Mouse (Mus musculus) MEL (cell line): Measurements from ENCODE around the gene Igf2bp3. TPM values are rescaled to one million over a fixed set of nuclear protein-coding genes. Genes with fewer than 3 reads are reported as not detected.

Experiments used
- DNase-seq: peaks from one replicate; pipeline ENCODE4 v3.0.0; 2011; ENCODE audit warnings: low read depth, low spot score
- H3K27ac ChIP-seq: 2 replicates; pipeline ENCODE4 v1.5.1; 2012; ENCODE audit warnings: low read depth, mild to moderate bottlenecking, control low read depth, low read length, moderate library complexity; ENCODE audit not compliant: control insufficient read depth
- H3K27me3 ChIP-seq, 2 experiments: fragments of 150-350 bp in 1 of 2; sonication (generic) in 1 of 2; 2 replicates each; pipeline ENCODE4 v1.6.1; 2012; ENCODE audit warnings: low read length in 2 of 2, mild to moderate bottlenecking in 2 of 2, improper control_type of control experiment in 1 of 2, moderate library complexity in 1 of 2; ENCODE audit not compliant: insufficient read depth in 2 of 2, control insufficient read depth in 1 of 2
- H3K36me3 ChIP-seq, 2 experiments: 2 replicates each; pipeline ENCODE4 v1.6.1; 2012 to 2014; ENCODE audit warnings: low read length in 2 of 2, improper control_type of control experiment in 1 of 2, inconsistent platforms in 1 of 2, mild to moderate bottlenecking in 1 of 2; ENCODE audit not compliant: insufficient read depth in 2 of 2, control insufficient read depth in 1 of 2
- H3K4me1 ChIP-seq, 2 experiments: fragments of 150-350 bp in 1 of 2; sonication (generic) in 1 of 2; 2 replicates each; pipeline ENCODE4 v1.6.1; 2012; ENCODE audit warnings: low read length in 2 of 2, improper control_type of control experiment in 1 of 2, mild to moderate bottlenecking in 1 of 2; ENCODE audit not compliant: insufficient read depth in 2 of 2, control insufficient read depth in 1 of 2
- H3K4me3 ChIP-seq, 2 experiments: fragments of 150-350 bp in 1 of 2; sonication (generic) in 1 of 2; 2 replicates each; pipeline ENCODE4 v1.5.1; 2012; ENCODE audit warnings: low read depth in 2 of 2, low read length in 2 of 2, mild to moderate bottlenecking in 2 of 2, moderate library complexity in 2 of 2, control low read depth in 1 of 2, improper control_type of control experiment in 1 of 2; ENCODE audit not compliant: control insufficient read depth in 1 of 2, insufficient read depth in 1 of 2
- H3K79me2 ChIP-seq: 2 replicates; pipeline ENCODE4 v1.6.1; 2012; ENCODE audit warnings: mild to moderate bottlenecking, low read length, moderate library complexity; ENCODE audit not compliant: control insufficient read depth, poor library complexity, insufficient read depth
- H3K9ac ChIP-seq: 2 replicates; pipeline ENCODE4 v1.6.1; 2012; ENCODE audit warnings: low read depth, mild to moderate bottlenecking, control low read depth, low read length, moderate library complexity; ENCODE audit not compliant: control insufficient read depth, poor library complexity, severe bottlenecking
- H3K9me3 ChIP-seq: fragments of 150-350 bp; sonication (generic); replicated peaks from 2 replicates; pipeline ENCODE4 v1.6.1; 2012; ENCODE audit warnings: mild to moderate bottlenecking, low read length, improper control_type of control experiment, moderate library complexity; ENCODE audit not compliant: insufficient read depth
- CTCF ChIP-seq, 3 experiments: IDR thresholded peaks in 2 of 3; conservative IDR thresholded peaks in 1 of 3; 2 replicates each; pipeline ENCODE4 v1.5.1; 2011 to 2012; ENCODE audit warnings: low read length in 3 of 3, low read depth in 2 of 3, mild to moderate bottlenecking in 2 of 3, improper control_type of control experiment in 1 of 3, inconsistent platforms in 1 of 3, mixed read lengths in 1 of 3, moderate library complexity in 1 of 3; ENCODE audit not compliant: control insufficient read depth in 1 of 3, insufficient read depth in 1 of 3, poor library complexity in 1 of 3, severe bottlenecking in 1 of 3
- ELF1 ChIP-seq: IDR thresholded peaks from 2 replicates; pipeline ENCODE4 v1.6.1; 2014; ENCODE audit warnings: low read depth, mild to moderate bottlenecking, inconsistent platforms, low read length, improper control_type of control experiment, moderate library complexity
- GABPA ChIP-seq: IDR thresholded peaks from 2 replicates; pipeline ENCODE4 v1.6.1; 2012; ENCODE audit warnings: low read depth, mild to moderate bottlenecking, inconsistent platforms, low read length, improper control_type of control experiment, moderate library complexity
- GATA1 ChIP-seq: IDR thresholded peaks from 2 replicates; pipeline ENCODE4 v1.6.1; 2011; ENCODE audit warnings: low read depth, low read length, improper control_type of control experiment
- HCFC1 ChIP-seq: IDR thresholded peaks from 2 replicates; pipeline ENCODE4 v1.6.1; 2012; ENCODE audit warnings: low read depth, mild to moderate bottlenecking, inconsistent platforms, low read length, improper control_type of control experiment, moderate library complexity
- MAX ChIP-seq: IDR thresholded peaks from 2 replicates; pipeline ENCODE4 v1.6.1; 2011; ENCODE audit warnings: low read length, improper control_type of control experiment
- MEF2A ChIP-seq: IDR thresholded peaks from 2 replicates; pipeline ENCODE4 v1.6.1; 2014; ENCODE audit warnings: low read depth, mild to moderate bottlenecking, inconsistent platforms, low read length, improper control_type of control experiment; ENCODE audit not compliant: poor library complexity, insufficient replicate concordance, severe bottlenecking; ENCODE audit errors: extremely low read depth
- MXI1 ChIP-seq: IDR thresholded peaks from 2 replicates; pipeline ENCODE4 v1.6.1; 2011; ENCODE audit warnings: mild to moderate bottlenecking, low read depth, low read length, improper control_type of control experiment
- MYC ChIP-seq: IDR thresholded peaks from 2 replicates; pipeline ENCODE4 v1.6.1; 2011; ENCODE audit warnings: low read depth, mild to moderate bottlenecking, low read length, improper control_type of control experiment, moderate library complexity
- NRF1 ChIP-seq: IDR thresholded peaks from 2 replicates; pipeline ENCODE4 v1.6.1; 2014; ENCODE audit warnings: low read depth, mild to moderate bottlenecking, inconsistent platforms, low read length, improper control_type of control experiment, moderate library complexity; ENCODE audit not compliant: poor library complexity, insufficient read depth, severe bottlenecking
- POLR2AphosphoS2 ChIP-seq: IDR thresholded peaks from 2 replicates; pipeline ENCODE4 v1.6.1; 2011; ENCODE audit warnings: low read length, improper control_type of control experiment
- RAD21 ChIP-seq: IDR thresholded peaks from 2 replicates; pipeline ENCODE4 v1.6.1; 2011; ENCODE audit warnings: mild to moderate bottlenecking, low read depth, low read length, improper control_type of control experiment
- SIN3A ChIP-seq: IDR thresholded peaks from 2 replicates; pipeline ENCODE4 v1.6.1; 2012; ENCODE audit warnings: low read length, improper control_type of control experiment, inconsistent platforms
- SMC3 ChIP-seq: IDR thresholded peaks from 2 replicates; pipeline ENCODE4 v1.6.1; 2011; ENCODE audit warnings: low read depth, low read length, improper control_type of control experiment
- TBP ChIP-seq: IDR thresholded peaks from 2 replicates; pipeline ENCODE4 v1.8.0; 2011; ENCODE audit warnings: low read depth, low read length, improper control_type of control experiment
- USF1 ChIP-seq: IDR thresholded peaks from 2 replicates; pipeline ENCODE4 v1.6.1; 2014; ENCODE audit warnings: low read depth, mild to moderate bottlenecking, inconsistent platforms, low read length, improper control_type of control experiment, moderate library complexity
- ZKSCAN1 ChIP-seq: IDR thresholded peaks from 2 replicates; pipeline ENCODE4 v1.6.1; 2012; ENCODE audit warnings: low read depth, mild to moderate bottlenecking, inconsistent platforms, low read length, improper control_type of control experiment, moderate library complexity
- polyA plus RNA-seq, 2 experiments: library from polyadenylated mRNA; stranded (reverse) in 1 of 2; unstranded in 1 of 2; fragments of >175 nt in 1 of 2; fragments of >200 nt in 1 of 2; gene quantifications; 2 replicates each; pipeline versions ENCODE4 v1.2.1 to v1.2.4; 2012; ENCODE audit warnings: low replicate concordance in 2 of 2, low read depth in 1 of 2; ENCODE audit not compliant: insufficient read length in 2 of 2, insufficient read depth in 1 of 2, missing spikeins in 1 of 2
- total RNA-seq: library from RNA; depleted of rRNA; stranded (reverse); fragments of 300-350 nt; gene quantifications from 2 replicates; pipeline ENCODE4 v1.2.3, GENCODE M21; 2012

The Igf2bp3 gene
- total and polyA plus RNA-seq, 3 experiments = 0.12 to 0.29 TPM; not detected in 1

DNA sequence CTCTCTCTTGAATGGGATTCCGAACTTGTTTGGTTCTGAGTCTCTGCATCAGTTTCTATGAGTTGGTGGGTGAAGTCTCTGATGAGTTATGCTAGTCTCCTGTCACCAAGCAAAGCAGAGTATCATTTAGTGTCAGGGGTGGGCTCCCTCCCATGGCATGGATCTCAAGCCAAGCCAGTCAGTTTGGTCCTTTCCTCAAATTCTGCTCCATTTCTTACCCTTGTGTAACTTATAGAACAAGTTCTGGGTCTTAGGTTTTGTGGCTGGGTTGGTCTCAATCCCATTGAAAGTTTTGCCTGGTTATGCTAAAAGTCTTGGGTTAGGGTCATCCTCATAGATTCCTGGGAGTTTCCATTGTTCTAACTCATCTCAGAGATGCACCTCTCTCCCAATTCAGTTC is 27.6 kb upstream of the Igf2bp3 start:
- H3K27me3 ChIP-seq = no peaks in the 10 kb centered on the region
- DNase-seq = no peak
- no peak overlapping the region for H3K9ac ChIP-seq
- peaks cover 0 to 25% of the 10 kb centered on the region in 2 experiments; a peak in 2 of 4 replicates for H3K36me3 ChIP-seq
- TF ChIP-seq GATA1 (no peak), POLR2AphosphoS2 (peak; percentile 66; the same call in 1 of the 2 replicates)
- no peak overlapping the region for H3K27ac ChIP-seq
- H3K79me2 ChIP-seq = no peaks in the 10 kb centered on the region
- no peak overlapping the region for H3K4me3 ChIP-seq
- H3K9me3 ChIP-seq = no peaks in the 10 kb centered on the region
- no peaks in the 10 kb centered on the region for H3K4me1 ChIP-seq

DNA sequence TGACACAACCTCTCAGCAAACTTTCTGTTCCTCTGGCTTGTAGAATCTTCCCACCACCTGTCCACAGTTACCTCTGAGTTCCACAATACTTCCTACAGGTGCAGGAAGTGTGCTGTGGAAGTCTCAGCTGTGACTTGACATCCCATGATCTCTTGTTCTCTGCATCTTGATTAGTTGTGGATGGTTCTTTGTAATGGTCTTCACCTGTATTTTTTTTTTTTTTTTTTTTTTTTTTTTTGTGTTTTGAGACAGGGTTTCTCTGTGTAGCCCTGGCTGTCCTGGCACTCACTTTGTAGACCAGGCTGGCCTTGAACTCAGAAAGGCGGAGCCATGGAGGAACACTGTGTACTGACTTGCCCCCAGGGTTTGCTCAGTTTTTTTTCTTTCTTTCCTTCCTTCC is 26.8 kb upstream of the Igf2bp3 start:
- Histone ChIP-seq H3K9ac (no peak overlapping the region), H3K9me3 (no peaks in the 10 kb centered on the region), H3K27me3 (no peaks in the 10 kb centered on the region), H3K79me2 (no peaks in the 10 kb centered on the region), H3K4me3 (no peak overlapping the region), H3K4me1 (no peaks in the 10 kb centered on the region), H3K36me3 (peaks cover 0 to 18% of the 10 kb centered on the region in 2 experiments; a peak in 2 of 4 replicates), H3K27ac (no peak overlapping the region)
- TF ChIP-seq MAX = no peak
- no peak for DNase-seq

GRCm38 (mm10) chr6:49236331-49236730 is 21.6 kb upstream of the Igf2bp3 start:
- Histone ChIP-seq H3K36me3 (no peaks in the 10 kb centered on the region), H3K9ac (no peak overlapping the region), H3K27ac (no peak overlapping the region), H3K27me3 (no peaks in the 10 kb centered on the region), H3K4me1 (peaks cover 0 to 4% of the 10 kb centered on the region in 2 experiments; a peak in 2 of 4 replicates), H3K4me3 (no peak overlapping the region), H3K79me2 (no peaks in the 10 kb centered on the region), H3K9me3 (no peaks in the 10 kb centered on the region)
- no peak for TF ChIP-seq USF1
- DNase-seq = peak; percentile 92

- DNase-seq = peak; percentile 85
- H3K79me2 ChIP-seq = no peaks in the 10 kb centered on the region
Observed at GRCm38 (mm10) chr6:49233356-49233755, 18.6 kb upstream of the Igf2bp3 start.

More at GRCm38 (mm10) chr6:49233356-49233755, 18.6 kb upstream of the Igf2bp3 start:
- peak overlapping the region; percentile 25; the same call in 1 of the 2 replicates for H3K9ac ChIP-seq
- no peaks in the 10 kb centered on the region for H3K9me3 ChIP-seq
- no peak overlapping the region for H3K27ac ChIP-seq
- peak overlapping the region in 1 of 2 experiments; percentile 10; a peak in 1 of 4 replicates for H3K4me3 ChIP-seq
- H3K4me1 ChIP-seq = peaks cover 0 to 4% of the 10 kb centered on the region in 2 experiments; a peak in 2 of 4 replicates
- no peak for TF ChIP-seq ELF1
- peak; percentile 56 for TF ChIP-seq RAD21
- peak; percentile 89 for TF ChIP-seq MXI1
- TF ChIP-seq NRF1 = no peak
- no peak for TF ChIP-seq MEF2A
- TF ChIP-seq HCFC1 = no peak
- TF ChIP-seq MYC = peak; percentile 97
- TF ChIP-seq GATA1 = no peak
- TF ChIP-seq MAX = peak; percentile 93
- no peak for TF ChIP-seq TBP
- peak; percentile 63 for TF ChIP-seq SIN3A
- no peak for TF ChIP-seq ZKSCAN1
- TF ChIP-seq CTCF (IDR thresholded peaks at IDR 0.05 in 2 of 3, conservative IDR thresholded peaks at IDR 0.05 in 1 of 3; ENCODE audit: control insufficient read depth in 1 of 3, insufficient read depth in 1 of 3, low read depth in 2 of 3, low read length in 3 of 3, poor library complexity in 1 of 3, severe bottlenecking in 1 of 3) = peak; percentile 53 to 79 (median 76)
- TF ChIP-seq SMC3 = peak; percentile 74
- TF ChIP-seq USF1 = peak; percentile 85
- no peak for TF ChIP-seq GABPA
- H3K27me3 ChIP-seq = no peaks in the 10 kb centered on the region
- H3K36me3 ChIP-seq = no peaks in the 10 kb centered on the region
